Mouse (Mus musculus): ENCODE measurements around the gene Faf2.

Gene Faf2

GRCm38 (mm10) chr13:54621155-54621932 is at the start of gene Faf2:
Gene Faf2, plus strand, starts transcription at chr13:54621784.
- peak; percentile 98 for DNase-seq

DNA sequence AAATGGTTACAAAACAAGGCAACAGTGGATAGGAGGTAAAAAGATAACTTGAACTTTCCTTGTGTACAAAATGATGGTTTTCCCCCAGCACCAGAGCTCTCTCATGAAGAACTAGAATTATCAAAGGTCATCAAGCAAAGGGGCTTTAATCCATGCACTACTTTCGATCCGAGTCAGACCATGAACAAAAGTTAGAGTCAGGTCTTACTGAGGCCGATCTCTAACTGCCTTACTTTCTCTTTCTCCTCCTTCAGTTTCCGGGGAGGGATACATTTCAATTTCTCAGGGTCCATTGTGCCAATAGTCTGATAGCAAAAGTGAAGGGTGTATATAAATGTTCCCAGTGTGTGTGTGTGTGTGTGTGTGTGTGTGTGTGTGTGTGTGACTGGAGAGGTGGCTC is 49.0 kb upstream of the Faf2 start:
- DNase-seq, result no peak

DNA sequence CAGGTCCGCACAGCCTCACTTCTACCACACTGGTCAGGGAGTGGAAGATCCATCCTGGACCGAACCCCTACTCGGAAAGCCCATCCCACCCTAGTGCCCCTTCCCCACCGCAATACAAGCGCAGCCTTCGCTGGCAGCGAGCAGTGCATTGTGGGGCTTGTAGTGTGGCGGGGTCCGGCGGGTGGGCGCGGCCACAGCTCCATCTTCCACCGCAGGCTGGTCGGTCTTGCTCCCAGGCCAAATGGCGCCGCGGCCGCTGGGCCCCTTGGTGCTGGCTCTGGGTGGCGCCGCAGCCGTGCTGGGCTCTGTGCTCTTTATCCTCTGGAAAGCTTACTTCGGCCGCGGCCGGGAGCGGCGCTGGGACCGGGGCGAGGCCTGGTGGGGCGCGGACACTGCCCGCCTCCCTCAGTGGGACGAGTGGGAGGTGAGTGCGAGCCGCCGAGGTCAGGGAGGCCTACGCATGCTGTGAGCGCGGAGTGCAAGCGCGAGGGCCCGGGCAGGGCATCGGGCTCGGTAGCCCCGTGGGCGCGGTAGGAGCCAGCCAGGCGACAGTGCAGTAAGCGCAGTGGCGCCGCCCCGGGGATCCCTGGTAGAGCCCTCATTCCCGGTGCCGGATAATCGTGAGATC is 46.6 kb upstream of the Faf2 start, which contains the start of gene Arl10:
Gene Arl10 (plus strand): TSS at position 162 of the 628 bp plus-strand sequence.
- peak; percentile 60 for DNase-seq

- no peak for DNase-seq
These were observed 46.1 kb upstream of the Faf2 start for GRCm38 (mm10) chr13:54575489-54575888.

DNA sequence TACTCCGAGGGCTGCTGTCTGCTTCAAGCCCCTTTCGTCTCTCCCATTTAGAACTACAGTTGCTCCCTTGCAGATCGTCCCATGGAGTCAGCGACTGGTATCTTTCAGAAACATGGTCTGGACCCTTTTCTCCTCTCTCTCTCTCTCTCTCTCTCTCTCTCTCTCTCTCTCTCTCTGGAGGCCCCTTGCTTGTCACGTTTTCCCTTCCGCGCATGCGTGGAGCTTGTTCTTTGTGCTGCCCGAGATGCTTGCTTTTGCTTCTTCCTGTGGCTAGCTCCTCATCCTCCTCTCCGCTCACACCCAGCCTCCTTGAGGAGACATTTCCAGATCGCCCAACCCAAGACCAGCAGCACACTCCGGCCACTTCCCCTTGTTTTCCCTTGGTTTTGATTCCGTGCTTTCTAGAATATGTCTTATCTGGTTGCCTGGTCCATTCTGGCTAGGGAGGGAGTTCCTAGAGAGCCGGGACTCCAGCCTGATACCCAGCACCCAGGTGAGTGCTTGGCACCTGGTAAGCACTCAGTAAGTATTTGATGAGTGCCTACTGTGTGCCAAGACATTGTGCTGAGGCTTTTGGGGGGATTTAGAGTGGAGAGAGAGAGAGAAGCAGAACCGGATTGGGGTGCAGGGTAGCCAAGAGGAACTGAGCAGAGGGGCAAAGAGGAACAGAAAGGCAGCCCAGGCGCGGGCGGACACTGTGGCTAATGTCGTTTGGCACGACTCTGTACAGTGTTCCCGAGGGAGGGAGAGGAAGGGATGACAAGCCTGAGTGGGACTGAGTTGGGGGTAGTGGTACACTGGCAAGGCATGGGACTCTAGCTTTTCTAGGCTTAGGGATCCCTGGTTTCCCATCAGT is 43.7 kb upstream of the Faf2 start:
- DNase-seq, result no peak

DNA sequence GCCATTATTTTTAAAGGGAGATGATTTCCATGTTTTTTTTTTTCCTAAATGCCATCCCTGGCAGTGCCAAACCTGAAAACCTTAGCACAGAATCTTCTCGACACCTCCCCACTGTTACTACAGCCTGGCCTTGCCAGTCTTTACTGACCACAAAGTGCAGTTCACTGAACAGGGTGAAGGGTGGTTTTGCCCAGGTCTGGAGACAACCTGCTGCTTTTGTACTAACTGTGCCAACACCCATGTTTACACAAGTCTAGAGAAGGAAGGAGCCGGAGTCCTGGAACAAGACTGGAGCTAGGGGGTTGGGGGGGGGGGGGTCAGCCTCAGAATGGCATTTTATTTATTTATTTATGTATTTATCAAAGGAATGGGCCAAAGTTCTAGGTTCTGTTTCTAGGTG is 40.2 kb upstream of the Faf2 start:
- DNase-seq, result no peak

DNA sequence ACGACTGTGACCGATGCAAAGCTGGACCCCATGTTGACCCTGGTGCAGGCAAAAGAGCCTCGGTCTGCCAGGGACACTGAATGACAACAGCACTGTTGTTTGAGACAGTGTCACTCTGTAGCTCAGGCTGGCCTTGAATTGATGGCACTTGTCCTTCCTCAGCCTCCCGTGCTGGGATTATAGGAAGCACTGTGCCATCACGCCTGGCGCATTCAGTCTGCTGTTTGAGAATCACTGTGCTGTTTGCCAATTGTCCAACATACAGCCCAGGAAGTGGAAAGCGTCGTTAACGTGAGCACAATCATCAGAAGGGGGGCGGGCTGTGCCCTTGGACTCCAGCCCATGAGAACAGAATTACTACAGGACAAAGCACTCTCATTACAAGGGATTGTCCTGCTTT is 39.5 kb upstream of the Faf2 start:
- DNase-seq, result no peak

DNA sequence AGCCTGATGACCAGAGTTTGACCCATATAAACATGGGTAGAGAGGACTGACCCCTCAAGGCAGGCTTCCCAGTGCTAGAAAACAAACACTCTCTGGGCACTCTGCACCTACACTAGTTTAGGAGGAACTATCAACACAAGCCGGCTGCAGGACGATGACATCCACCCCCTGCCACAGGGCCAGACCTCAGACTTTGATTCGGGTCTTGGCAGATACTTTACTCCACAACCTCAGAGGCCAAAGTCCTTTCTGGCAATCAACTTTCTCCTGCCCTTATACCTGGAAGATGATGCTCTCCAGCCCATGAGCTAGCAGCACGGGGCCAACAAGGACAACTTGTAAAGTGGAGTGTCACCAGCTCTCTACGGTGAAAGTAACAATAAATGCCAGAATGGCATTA is 38.7 kb upstream of the Faf2 start:
- no peak for DNase-seq

DNA sequence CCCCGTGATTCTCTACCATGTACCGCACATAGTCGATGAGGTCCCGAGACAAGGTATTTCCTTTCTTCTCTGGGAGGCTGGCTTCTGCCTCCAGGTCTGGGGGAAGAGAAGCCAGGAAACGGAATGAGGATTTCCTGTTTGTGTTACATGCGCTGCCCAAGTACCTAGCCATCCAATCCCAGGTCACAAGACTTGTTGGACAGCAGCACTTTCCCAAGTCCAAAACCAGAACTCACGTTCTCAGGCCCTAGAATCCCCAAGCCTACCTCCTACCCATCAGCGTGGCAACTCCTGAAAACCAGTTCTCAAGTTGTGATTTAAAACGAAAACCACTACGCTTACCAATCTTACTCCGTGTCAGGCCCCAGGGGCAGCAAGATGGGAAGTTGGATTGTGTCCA is 35.8 kb upstream of the Faf2 start:
- no peak for DNase-seq

DNA sequence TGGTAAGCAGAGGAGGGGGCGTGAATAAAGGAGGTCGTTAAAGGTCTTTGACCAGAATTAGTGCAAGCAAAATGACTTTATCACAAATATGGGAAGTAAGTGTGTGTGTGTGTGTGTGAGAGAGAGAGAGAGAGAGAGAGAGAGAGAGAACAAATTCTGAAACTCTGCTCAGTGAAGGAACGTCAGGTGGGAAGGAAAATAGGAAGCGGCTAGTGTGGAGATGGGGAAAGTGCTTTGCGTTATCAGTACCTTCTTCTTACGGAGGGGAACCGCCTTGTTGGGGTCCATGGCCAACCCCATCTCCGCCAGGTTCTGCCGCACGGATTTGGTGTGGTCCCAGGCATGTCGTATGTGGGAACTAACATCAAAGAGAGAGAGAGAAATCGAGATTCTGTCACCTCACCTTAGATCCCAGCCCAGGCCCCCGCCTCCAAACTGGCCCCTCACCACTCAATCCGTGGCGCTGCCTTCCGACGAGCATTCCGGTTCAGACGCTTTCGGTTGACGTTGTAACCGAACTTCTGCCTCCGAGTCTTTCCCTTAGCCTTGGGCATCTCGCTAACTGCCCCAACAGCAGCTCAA is 32.1 kb upstream of the Faf2 start:
- DNase-seq, result no peak

DNA sequence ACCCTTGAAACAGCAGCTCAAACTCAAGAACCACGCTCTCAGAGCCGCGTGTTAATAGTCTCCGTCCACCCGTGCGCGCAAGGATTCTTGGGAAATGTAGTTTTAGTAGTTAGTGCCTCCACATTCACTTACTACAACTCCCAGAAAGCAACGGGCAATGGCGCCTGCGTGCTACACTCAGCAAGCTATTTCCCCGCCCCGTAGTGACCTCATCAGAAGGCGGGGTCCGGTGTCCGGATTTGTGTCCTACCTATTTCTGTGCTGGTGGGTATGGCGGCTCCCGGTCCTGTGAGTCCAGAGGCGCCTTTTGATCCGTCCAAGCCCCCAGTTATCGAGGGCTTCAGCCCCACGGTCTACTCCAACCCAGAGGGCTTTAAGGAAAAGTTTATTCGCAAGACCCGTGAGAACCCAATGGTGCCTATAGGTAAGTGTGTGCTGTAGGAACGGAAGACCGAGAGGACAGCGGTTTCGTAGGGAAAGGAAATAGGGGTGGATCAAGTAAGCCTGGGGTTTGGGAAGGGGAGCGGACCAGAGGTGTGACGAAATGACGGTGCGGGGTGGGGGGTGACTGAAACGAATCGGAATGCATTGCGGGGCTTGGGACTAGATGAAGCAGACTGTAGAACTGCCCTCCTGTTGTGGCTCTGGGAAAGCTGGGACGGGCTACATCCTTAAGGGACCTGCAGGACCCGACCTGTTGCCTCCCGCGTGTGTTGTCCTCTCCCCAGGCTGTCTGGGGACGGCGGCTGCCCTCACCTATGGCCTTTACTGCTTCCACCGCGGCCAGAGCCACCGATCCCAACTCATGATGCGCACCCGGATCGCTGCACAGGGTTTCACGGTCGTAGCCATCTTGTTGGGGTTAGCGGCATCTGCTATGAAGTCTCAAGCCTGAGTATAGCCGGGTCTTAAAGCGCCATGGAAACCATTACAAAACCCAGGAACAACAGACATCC is 31.3 kb upstream of the Faf2 start, which contains the start of the genes Nop16 and Higd2a:
Gene Nop16 (minus strand): TSS at position 95 of the 956 bp plus-strand sequence.
Gene Higd2a (plus strand): TSS at position 212 of the 956 bp plus-strand sequence.
- DNase-seq, result peak; percentile 95

DNA sequence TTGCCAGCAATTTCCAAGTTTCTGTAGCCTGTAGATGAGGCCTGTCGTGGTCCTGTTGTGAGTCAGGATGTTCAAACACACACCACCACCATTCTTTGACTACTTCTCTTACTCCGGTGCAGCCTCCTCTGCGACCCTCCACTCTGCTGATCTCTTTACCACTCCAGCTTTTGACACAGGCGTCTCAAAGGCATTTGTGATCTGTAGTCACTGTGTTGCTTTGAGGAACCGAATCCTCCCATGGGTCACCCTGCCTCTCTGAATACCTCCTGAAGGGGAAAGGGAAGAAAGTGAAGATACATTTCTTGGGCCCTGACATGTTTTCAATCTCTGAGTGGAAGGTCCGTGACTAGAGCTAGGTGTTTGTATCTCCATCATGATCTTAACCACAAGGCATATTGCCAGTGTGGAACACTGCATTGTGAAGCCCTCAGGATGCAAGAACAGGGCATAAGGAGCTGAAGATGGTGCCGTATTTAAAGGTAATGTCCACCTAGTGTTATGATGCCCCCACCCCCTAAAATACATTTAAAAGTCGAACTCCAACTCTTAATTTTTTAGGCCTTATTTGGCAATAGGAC is 29.7 kb upstream of the Faf2 start:
- DNase-seq, result no peak

GRCm38 (mm10) chr13:54593617-54594016 is 28.0 kb upstream of the Faf2 start:
- DNase-seq, result no peak

DNA sequence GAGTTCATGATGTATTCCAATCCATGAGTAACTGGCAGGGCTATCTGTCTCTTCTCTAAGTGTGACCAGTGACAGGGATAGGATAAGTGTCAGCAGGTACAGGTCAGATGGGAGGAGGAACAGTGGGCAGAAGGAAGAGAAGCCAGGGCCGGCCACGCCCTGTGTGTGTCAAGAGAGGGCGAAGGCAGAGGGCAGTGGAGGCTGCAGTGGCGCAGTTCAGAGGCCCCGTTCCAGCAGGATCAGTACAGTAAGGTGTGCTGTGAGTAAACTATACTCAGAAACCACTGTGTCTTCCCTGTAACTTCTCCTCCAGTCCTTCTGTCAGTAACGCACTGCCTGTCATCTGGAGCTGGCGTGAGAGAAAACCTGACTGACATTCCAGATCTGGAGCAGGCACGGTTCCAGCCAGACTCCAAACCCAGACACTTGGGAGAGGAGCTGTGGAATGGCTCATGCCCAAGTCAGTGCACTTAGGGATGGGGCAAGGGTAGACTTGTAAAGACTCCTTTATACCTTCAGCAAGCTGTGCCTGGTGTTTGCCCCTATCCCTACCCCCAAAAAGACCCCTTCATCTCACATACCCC is 25.4 kb upstream of the Faf2 start:
- DNase-seq, result no peak

GRCm38 (mm10) chr13:54596870-54597269 is 24.7 kb upstream of the Faf2 start:
- DNase-seq, result no peak

DNA sequence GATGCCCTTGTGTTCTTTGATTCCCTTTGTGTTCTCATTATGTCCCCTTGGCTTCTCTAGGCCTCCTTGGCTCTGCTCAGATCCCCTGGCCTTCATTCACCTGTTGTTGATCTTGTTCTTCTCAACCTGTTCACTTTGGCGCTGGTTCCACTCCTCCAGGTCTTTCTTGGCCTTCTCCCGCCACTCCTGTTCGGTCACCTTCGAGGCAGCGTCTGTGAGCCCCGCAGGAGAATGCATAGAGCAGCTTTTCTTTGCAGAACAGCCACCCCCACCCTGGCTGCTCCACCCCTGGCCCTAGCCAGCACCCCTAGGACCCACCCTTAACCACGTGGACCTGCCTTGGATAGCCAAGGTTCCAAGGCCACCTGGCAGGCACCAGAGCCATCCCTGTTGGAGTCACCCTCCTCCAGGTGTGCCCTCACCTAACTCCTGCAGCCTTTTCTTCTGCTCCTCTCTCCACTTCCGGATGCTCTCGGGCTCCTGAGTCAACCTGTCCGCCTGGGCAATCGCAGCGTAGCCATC is 22.9 kb upstream of the Faf2 start:
- DNase-seq, result no peak

DNA sequence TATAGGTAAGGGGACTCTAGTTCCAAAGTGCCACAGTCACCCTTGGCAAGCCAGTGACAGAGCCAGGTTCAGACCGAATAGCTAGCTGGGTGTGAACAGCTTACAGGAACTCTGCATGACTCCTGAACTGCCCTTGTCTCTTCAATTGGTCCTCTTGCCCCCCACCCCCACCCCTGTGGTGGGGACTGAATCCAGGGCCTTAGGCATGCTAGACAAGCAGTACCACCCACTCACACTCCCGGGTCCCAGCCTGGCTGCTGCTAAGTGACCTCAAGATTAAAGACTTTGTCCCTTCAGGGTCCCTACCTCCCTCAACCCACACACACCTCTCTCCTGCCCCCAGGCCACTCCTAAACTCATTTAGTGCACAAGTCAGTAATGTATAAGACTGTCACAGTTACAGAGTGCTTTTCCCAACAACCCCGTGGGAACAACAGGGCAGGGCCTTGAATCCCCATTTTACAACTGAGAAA is 18.9 kb upstream of the Faf2 start:
- DNase-seq, result no peak

GRCm38 (mm10) chr13:54603501-54603900 is 18.1 kb upstream of the Faf2 start:
- no peak for DNase-seq

GRCm38 (mm10) chr13:54604221-54604620 is 17.4 kb upstream of the Faf2 start:
- no peak for DNase-seq

GRCm38 (mm10) chr13:54605426-54605825 is 16.2 kb upstream of the Faf2 start:
- no peak for DNase-seq

DNA sequence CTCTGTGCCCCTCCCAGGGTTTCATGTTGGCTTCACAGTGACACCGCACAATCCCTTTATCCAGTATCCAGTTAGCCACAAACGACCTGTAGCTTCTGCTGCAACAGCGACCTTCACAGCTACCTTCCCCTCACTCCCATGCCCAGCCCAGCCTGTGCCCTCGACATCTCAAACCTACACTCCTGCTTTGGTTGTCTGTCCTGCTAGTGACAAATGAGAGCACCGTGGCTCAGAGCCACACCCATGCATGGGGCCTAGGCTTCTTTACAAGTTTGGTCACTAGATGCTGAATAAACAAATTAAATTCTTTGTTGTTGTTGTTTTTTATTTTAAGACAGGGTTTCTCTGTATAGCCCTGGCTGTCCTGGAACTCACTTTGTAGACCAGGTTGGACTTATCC is 14.4 kb upstream of the Faf2 start:
- no peak for DNase-seq
